Mouse (Mus musculus): ENCODE results near the gene Arpc5l. TPM values are rescaled to one million over a fixed set of nuclear protein-coding genes. Genes with fewer than 3 reads are reported as not detected.

Arpc5l gene
- 137 and 154 TPM in 2 replicates for polyA plus RNA-seq (2015; fragmentation: Nextera tagmentation; extraction: Ambion mirVana)

- peaks cover 55% of the 10 kb centered on the region for H3K4me1 ChIP-seq (replicated peaks)
- ATAC-seq (ENCODE audit: low read depth), result peak; percentile 87
- peaks cover 39% of the 10 kb centered on the region for H3K36me3 ChIP-seq
- peak within 1 kb of the TSS; percentile 95 for H3K4me2 ChIP-seq
- peak within 1 kb of the TSS; percentile 52 for H3K4me3 ChIP-seq
- peak within 1 kb of the TSS; percentile 92 for H3K27ac ChIP-seq (replicated peaks)
- H3K9ac ChIP-seq, result peak within 1 kb of the TSS; percentile 85
- WGBS, result under 1% methylated on average over 58 of the region's 58 CpGs
- no peaks in the 10 kb centered on the region for H3K9me3 ChIP-seq
- no peaks in the 10 kb centered on the region for H3K27me3 ChIP-seq
These were observed at the start of gene Arpc5l for GRCm38 (mm10) chr2:39004880-39005435. Gene Arpc5l, plus strand, starts transcription at chr2:39005348.

DNA sequence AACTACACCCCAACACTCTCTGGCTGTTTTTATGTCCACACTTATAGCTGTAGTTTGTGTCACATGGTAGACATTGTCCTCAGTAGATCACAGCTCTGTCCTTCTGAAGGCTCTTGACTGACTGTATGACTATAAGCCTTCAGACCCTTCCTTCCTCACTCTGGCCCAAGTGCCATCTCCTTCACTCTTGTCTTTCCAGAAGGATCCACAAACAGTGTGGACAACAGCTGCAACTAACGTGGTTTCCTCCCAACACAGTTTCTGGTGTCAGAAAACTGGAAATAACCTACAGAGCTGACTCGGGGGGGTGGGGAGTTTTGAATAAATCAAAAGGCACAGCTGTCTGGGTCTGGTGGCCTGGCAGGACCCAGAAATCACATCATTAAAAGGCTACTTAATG is 49.1 kb upstream of the Arpc5l start:
- no peak for ATAC-seq (ENCODE audit: low read depth)
- WGBS, result 79% methylated on average over 2 of the region's 2 CpGs
- no peaks in the 10 kb centered on the region for H3K36me3 ChIP-seq

GRCm38 (mm10) chr2:38957671-38958223 is 47.4 kb upstream of the Arpc5l start:
- H3K36me3 ChIP-seq, result no peaks in the 10 kb centered on the region
- no peak overlapping the region for H3K4me3 ChIP-seq
- no peak overlapping the region for H3K27ac ChIP-seq (replicated peaks)
- WGBS, result 87% methylated on average over 5 of the region's 5 CpGs
- no peak overlapping the region for H3K9ac ChIP-seq
- no peaks in the 10 kb centered on the region for H3K4me1 ChIP-seq (replicated peaks)
- ATAC-seq (ENCODE audit: low read depth), result no peak
- H3K4me2 ChIP-seq, result no peak overlapping the region
- H3K9me3 ChIP-seq, result no peaks in the 10 kb centered on the region
- H3K27me3 ChIP-seq, result no peaks in the 10 kb centered on the region

More for the DNA sequence above, 49.1 kb upstream of the Arpc5l start:
- Histone ChIP-seq H3K9ac (no peak overlapping the region), H3K27ac (replicated peaks) (no peak overlapping the region), H3K4me3 (no peak overlapping the region), H3K4me1 (replicated peaks) (no peaks in the 10 kb centered on the region), H3K27me3 (no peaks in the 10 kb centered on the region), H3K4me2 (no peak overlapping the region), H3K9me3 (no peaks in the 10 kb centered on the region)

GRCm38 (mm10) chr2:38964198-38964597 is 41.0 kb upstream of the Arpc5l start:
- H3K4me3 ChIP-seq, result no peak overlapping the region
- H3K27ac ChIP-seq (replicated peaks), result no peak overlapping the region
- H3K9ac ChIP-seq, result no peak overlapping the region
- WGBS, result 21% methylated on average over 4 of the region's 4 CpGs
- H3K36me3 ChIP-seq, result no peaks in the 10 kb centered on the region
- H3K27me3 ChIP-seq, result no peaks in the 10 kb centered on the region
- no peak overlapping the region for H3K4me2 ChIP-seq
- ATAC-seq (ENCODE audit: low read depth), result peak; percentile 56; the same call in 1 of the 2 replicates
- H3K9me3 ChIP-seq, result no peaks in the 10 kb centered on the region
- peaks cover 3% of the 10 kb centered on the region; the same call in 1 of the 2 replicates for H3K4me1 ChIP-seq (replicated peaks)

DNA sequence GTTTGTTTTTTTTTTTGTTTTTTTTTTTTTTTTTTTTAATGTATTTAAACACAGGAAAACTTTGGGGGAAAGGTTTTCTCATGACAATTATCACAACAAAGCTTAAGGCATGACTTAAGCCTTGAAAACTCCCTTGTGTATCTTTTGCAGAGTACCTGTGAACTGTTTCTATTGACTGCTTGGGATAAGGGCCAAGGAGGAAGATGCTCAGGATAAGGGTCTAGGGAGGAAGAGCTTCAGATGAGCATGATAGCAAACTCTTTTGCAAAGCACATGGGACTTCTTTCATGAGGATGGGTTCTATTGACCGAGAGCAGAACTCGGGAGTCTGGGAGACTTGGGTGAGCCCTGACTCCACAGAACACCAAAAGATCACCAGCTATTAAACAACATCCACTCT is 35.5 kb upstream of the Arpc5l start:
- no peak for ATAC-seq (ENCODE audit: low read depth)
- Histone ChIP-seq H3K9ac (no peak overlapping the region), H3K27me3 (no peaks in the 10 kb centered on the region), H3K36me3 (no peaks in the 10 kb centered on the region), H3K9me3 (no peaks in the 10 kb centered on the region), H3K4me2 (no peak overlapping the region), H3K27ac (replicated peaks) (no peak overlapping the region), H3K4me1 (replicated peaks) (no peaks in the 10 kb centered on the region), H3K4me3 (no peak overlapping the region)
- 94% methylated on average over 2 of the region's 2 CpGs for WGBS

- Histone ChIP-seq H3K27me3 (no peaks in the 10 kb centered on the region), H3K9me3 (no peaks in the 10 kb centered on the region), H3K27ac (replicated peaks) (no peak overlapping the region), H3K36me3 (no peaks in the 10 kb centered on the region), H3K4me2 (no peak overlapping the region), H3K9ac (no peak overlapping the region), H3K4me3 (no peak overlapping the region), H3K4me1 (replicated peaks) (no peaks in the 10 kb centered on the region)
- 86% methylated on average over 5 of the region's 5 CpGs for WGBS
- ATAC-seq (ENCODE audit: low read depth), result no peak
These were observed 35.1 kb upstream of the Arpc5l start for GRCm38 (mm10) chr2:38970057-38970456.

DNA sequence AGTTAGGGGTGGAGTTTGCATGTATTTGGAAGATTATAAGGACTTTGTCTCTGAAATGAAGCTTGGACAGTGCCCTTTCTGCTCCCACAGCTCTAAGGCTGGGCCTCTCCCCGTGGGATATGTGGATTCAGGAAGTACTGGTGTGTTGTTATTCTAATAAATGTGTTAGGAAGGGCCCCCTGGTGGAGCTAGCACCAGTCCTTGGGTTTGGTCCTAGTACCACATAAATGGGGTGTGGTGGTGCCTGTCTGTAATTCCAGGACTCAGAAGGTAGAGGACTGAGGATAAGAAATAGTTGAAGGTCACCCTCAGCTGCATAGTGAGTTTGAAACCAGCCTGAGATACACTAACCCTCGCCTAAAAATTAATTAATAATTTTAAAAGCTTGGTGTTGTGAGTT is 31.9 kb upstream of the Arpc5l start:
- Histone ChIP-seq H3K4me3 (no peak overlapping the region), H3K4me1 (replicated peaks) (no peaks in the 10 kb centered on the region), H3K27ac (replicated peaks) (no peak overlapping the region), H3K36me3 (no peaks in the 10 kb centered on the region), H3K27me3 (no peaks in the 10 kb centered on the region), H3K9me3 (no peaks in the 10 kb centered on the region), H3K4me2 (no peak overlapping the region), H3K9ac (no peak overlapping the region)
- WGBS, result 41% methylated on average over 2 of the region's 2 CpGs
- ATAC-seq (ENCODE audit: low read depth), result no peak

- H3K4me2 ChIP-seq, result no peak overlapping the region
- ATAC-seq (ENCODE audit: low read depth), result no peak
- no peak overlapping the region for H3K4me3 ChIP-seq
- H3K4me1 ChIP-seq (replicated peaks), result no peaks in the 10 kb centered on the region
- H3K27ac ChIP-seq (replicated peaks), result no peak overlapping the region
- no peak overlapping the region for H3K9ac ChIP-seq
- no peaks in the 10 kb centered on the region for H3K36me3 ChIP-seq
- H3K9me3 ChIP-seq, result no peaks in the 10 kb centered on the region
- H3K27me3 ChIP-seq, result no peaks in the 10 kb centered on the region
- 83% methylated on average over 7 of the region's 7 CpGs for WGBS
These were observed 31.4 kb upstream of the Arpc5l start for GRCm38 (mm10) chr2:38973701-38974100.

- no peaks in the 10 kb centered on the region for H3K4me1 ChIP-seq (replicated peaks)
- WGBS, result 28% methylated on average over 2 of the region's 2 CpGs
- no peak for ATAC-seq (ENCODE audit: low read depth)
- no peak overlapping the region for H3K4me3 ChIP-seq
- no peaks in the 10 kb centered on the region for H3K9me3 ChIP-seq
- H3K4me2 ChIP-seq, result no peak overlapping the region
- H3K9ac ChIP-seq, result no peak overlapping the region
- H3K27ac ChIP-seq (replicated peaks), result no peak overlapping the region
- no peaks in the 10 kb centered on the region for H3K36me3 ChIP-seq
- no peaks in the 10 kb centered on the region for H3K27me3 ChIP-seq
These were observed 31.0 kb upstream of the Arpc5l start for GRCm38 (mm10) chr2:38974171-38974570.

DNA sequence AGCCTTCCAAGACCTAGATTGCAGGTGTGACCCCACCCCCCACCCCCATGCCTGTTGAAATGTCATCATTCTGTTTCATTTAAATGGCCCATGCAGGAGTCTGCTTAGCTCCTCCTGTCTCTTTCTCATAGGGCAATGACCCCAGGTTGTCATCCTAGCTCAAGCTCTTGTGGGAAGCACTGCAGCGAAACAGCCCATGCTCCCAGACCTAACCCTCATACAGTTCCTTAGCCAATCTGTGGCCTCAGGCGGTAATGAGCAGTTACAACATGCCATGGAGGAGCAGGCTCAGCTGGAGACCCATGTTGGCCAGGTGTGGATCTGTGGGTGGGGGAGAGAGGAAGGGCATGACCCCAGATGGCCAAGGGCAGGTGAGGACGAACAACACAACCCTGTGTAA is 30.0 kb upstream of the Arpc5l start:
- H3K9ac ChIP-seq, result no peak overlapping the region
- no peak overlapping the region for H3K4me3 ChIP-seq
- no peaks in the 10 kb centered on the region for H3K27me3 ChIP-seq
- H3K4me1 ChIP-seq (replicated peaks), result no peaks in the 10 kb centered on the region
- WGBS, result 79% methylated on average over 3 of the region's 3 CpGs
- no peak overlapping the region for H3K4me2 ChIP-seq
- H3K27ac ChIP-seq (replicated peaks), result no peak overlapping the region
- no peaks in the 10 kb centered on the region for H3K36me3 ChIP-seq
- ATAC-seq (ENCODE audit: low read depth), result no peak
- H3K9me3 ChIP-seq, result no peaks in the 10 kb centered on the region

DNA sequence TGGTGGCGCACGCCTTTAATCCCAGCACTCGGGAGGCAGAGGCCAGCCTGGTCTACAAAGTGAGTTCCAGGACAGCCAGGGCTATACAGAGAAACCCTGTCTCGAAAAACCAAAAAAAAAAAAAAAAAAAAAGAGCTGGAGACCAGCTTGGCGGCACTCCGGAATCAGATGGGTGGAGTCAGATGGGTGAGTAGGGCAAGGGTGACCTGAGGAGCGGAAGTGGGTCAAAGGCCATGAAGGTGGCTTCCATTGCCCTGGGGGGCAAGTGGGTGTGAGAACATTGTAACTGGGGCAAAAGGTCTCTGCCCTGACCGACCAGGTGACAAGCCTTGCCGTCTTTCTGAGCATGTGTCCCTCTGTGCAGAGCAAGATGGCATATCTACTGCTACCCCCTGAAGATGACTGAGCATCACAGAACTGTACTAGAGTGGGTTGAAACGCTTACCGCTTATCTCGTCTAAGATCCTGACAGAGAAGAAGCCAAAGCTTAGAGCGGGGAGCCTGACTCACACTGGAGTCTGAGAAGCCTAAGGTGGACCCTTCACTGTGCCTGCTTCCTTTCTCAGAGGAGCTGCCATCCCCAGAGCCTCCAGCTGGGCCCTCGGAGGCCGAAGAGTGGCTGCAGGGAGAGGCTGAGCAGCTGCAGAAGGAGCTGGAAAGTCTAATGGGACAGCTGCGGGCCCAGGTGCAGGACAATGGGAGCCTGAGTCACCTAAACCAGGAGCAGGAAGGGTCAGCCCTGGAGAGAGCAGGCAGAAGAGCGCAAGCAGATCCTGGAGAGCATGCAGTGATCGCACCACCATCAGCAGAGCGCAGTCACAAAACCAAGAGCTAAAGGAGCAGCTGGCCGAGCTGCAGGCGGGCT is 29.0 kb upstream of the Arpc5l start:
- H3K27ac ChIP-seq (replicated peaks), result no peak overlapping the region
- no peak for ATAC-seq (ENCODE audit: low read depth)
- H3K4me1 ChIP-seq (replicated peaks), result no peaks in the 10 kb centered on the region
- no peak overlapping the region for H3K9ac ChIP-seq
- no peaks in the 10 kb centered on the region for H3K27me3 ChIP-seq
- no peak overlapping the region for H3K4me3 ChIP-seq
- H3K9me3 ChIP-seq, result no peaks in the 10 kb centered on the region
- H3K36me3 ChIP-seq, result no peaks in the 10 kb centered on the region
- H3K4me2 ChIP-seq, result no peak overlapping the region
- 87% methylated on average over 21 of the region's 21 CpGs for WGBS

- Histone ChIP-seq H3K27me3 (no peaks in the 10 kb centered on the region), H3K9me3 (no peaks in the 10 kb centered on the region), H3K4me1 (replicated peaks) (no peaks in the 10 kb centered on the region), H3K27ac (replicated peaks) (no peak overlapping the region), H3K36me3 (no peaks in the 10 kb centered on the region), H3K4me2 (no peak overlapping the region), H3K4me3 (no peak overlapping the region), H3K9ac (no peak overlapping the region)
- 60% methylated on average over 4 of the region's 4 CpGs for WGBS
- ATAC-seq (ENCODE audit: low read depth), result peak; percentile 63
These were observed 27.3 kb upstream of the Arpc5l start for GRCm38 (mm10) chr2:38977837-38978236.

All from neural tube, embryonic 13.5 days (tissue).